Mouse (Mus musculus): ENCODE measurements around the gene Snrnp40. TPM values are rescaled to one million over a fixed set of nuclear protein-coding genes. Genes with fewer than 3 reads are reported as not detected.

Snrnp40 gene
- polyA plus RNA-seq, 1 experiment from 2014 or later, result 135 TPM

- WGBS, result 82% methylated on average over 6 of the region's 6 CpGs
- Histone ChIP-seq H3K4me1 (no peaks in the 10 kb centered on the region), H3K27me3 (no peaks in the 10 kb centered on the region)
These were observed 29.6 kb downstream of the Snrnp40 start for GRCm38 (mm10) chr4:130389496-130389895.

GRCm38 (mm10) chr4:130389927-130390326 is 30.0 kb downstream of the Snrnp40 start:
- no peak for ATAC-seq (replicated peaks)
- 95% methylated on average over 7 of the region's 7 CpGs for WGBS

More at GRCm38 (mm10) chr4:130389496-130389895, 29.6 kb downstream of the Snrnp40 start:
- Histone ChIP-seq H3K27ac (replicated peaks) (no peak overlapping the region), H3K4me2 (replicated peaks) (no peak overlapping the region), H3K36me3 (peaks cover 49% of the 10 kb centered on the region), H3K9ac (replicated peaks) (no peak overlapping the region), H3K9me3 (no peaks in the 10 kb centered on the region), H3K4me3 (no peak overlapping the region)
- no peak for ATAC-seq (replicated peaks)

GRCm38 (mm10) chr4:130391265-130391664 is 31.3 kb downstream of the Snrnp40 start:
- no peak for ATAC-seq (replicated peaks)
- Histone ChIP-seq H3K4me1 (no peaks in the 10 kb centered on the region), H3K4me3 (no peak overlapping the region), H3K9me3 (no peaks in the 10 kb centered on the region), H3K36me3 (peaks cover 37% of the 10 kb centered on the region), H3K27ac (replicated peaks) (no peak overlapping the region), H3K27me3 (no peaks in the 10 kb centered on the region), H3K9ac (replicated peaks) (no peak overlapping the region), H3K4me2 (replicated peaks) (no peak overlapping the region)
- 69% methylated on average over 3 of the region's 3 CpGs for WGBS

More at GRCm38 (mm10) chr4:130389927-130390326, 30.0 kb downstream of the Snrnp40 start:
- no peak overlapping the region for H3K27ac ChIP-seq (replicated peaks)
- no peaks in the 10 kb centered on the region for H3K4me1 ChIP-seq
- peaks cover 45% of the 10 kb centered on the region for H3K36me3 ChIP-seq
- no peak overlapping the region for H3K4me2 ChIP-seq (replicated peaks)
- no peaks in the 10 kb centered on the region for H3K27me3 ChIP-seq
- no peak overlapping the region for H3K9ac ChIP-seq (replicated peaks)
- H3K4me3 ChIP-seq, result no peak overlapping the region
- H3K9me3 ChIP-seq, result no peaks in the 10 kb centered on the region

Other genes with a start within 250 kb of the Snrnp40 start
- 0.27 and 0.38 TPM in 2 replicates for gene Hcrtr1, start 220.8 kb upstream of the Snrnp40 start, polyA plus RNA-seq (2015; fragmentation: Nextera tagmentation; extraction: Ambion mirVana)
- 3.7 and 5.6 TPM in 2 replicates for gene Tinagl1, start 185.0 kb upstream of the Snrnp40 start, polyA plus RNA-seq (2015; fragmentation: Nextera tagmentation; extraction: Ambion mirVana)
- 0.15 and 0.34 TPM in 2 replicates for gene Gm853, start 137.7 kb upstream of the Snrnp40 start, polyA plus RNA-seq (2015; fragmentation: Nextera tagmentation; extraction: Ambion mirVana)
- gene Serinc2, start 80.9 kb upstream of the Snrnp40 start, polyA plus RNA-seq (2015; fragmentation: Nextera tagmentation; extraction: Ambion mirVana), result 87.4 and 97.3 TPM in 2 replicates
- 95.6 and 102 TPM in 2 replicates for gene Fabp3, start 51.5 kb upstream of the Snrnp40 start, polyA plus RNA-seq (2015; fragmentation: Nextera tagmentation; extraction: Ambion mirVana)
- 0.55 and 1.1 TPM in 2 replicates for gene Gm10570, start 51.5 kb upstream of the Snrnp40 start, polyA plus RNA-seq (2015; fragmentation: Nextera tagmentation; extraction: Ambion mirVana)
- gene Zcchc17, start 189 bp upstream of the Snrnp40 start, polyA plus RNA-seq (2015; fragmentation: Nextera tagmentation; extraction: Ambion mirVana), result 84.3 and 85.0 TPM in 2 replicates
- 9.3 TPM in 2 replicates for gene Nkain1, start 214.0 kb downstream of the Snrnp40 start, polyA plus RNA-seq (2015; fragmentation: Nextera tagmentation; extraction: Ambion mirVana)

Data from forebrain, embryonic 15.5 days (tissue).